In genomic region chr8:126600816-126601243, GRCm38 (mm10) we compare ENCODE assay signal across 8 mouse cellular contexts. TPM values are rescaled to one million over a fixed set of nuclear protein-coding genes. Genes with fewer than 3 reads are reported as not detected.
DNase-seq lines count a peak whose midpoint lies in the region; ATAC-seq lines count a peak whose summit lies in the region.

No protein-coding gene starts in this region.

- no peaks in the 10 kb centered on the region for H3K9me3 ChIP-seq in kidney, embryonic 14.5 days (ENCODE audit: control insufficient read depth, low read length)
- no peaks in the 10 kb centered on the region for H3K9me3 ChIP-seq in hindbrain, embryonic 12.5 days (replicated peaks)
- H3K9me3 ChIP-seq in lung, embryonic 16.5 days (ENCODE audit: control insufficient read depth, low read length): no peaks in the 10 kb centered on the region

- no peak for ATAC-seq in kidney, embryonic 14.5 days (ENCODE audit: low FRiP score, low TSS enrichment)
- 0 out of 2 replicates have a peak, but pooled peaks have one; percentile 42 for ATAC-seq in hindbrain, embryonic 12.5 days (ENCODE audit: low FRiP score)
- ATAC-seq in lung, embryonic 16.5 days (ENCODE audit: low read depth): no peak
- no peak for ATAC-seq in monocyte, adult 5-6 weeks (replicated peaks; ENCODE audit: insufficient number of reproducible peaks, low FRiP score, low TSS enrichment, poor library complexity, severe bottlenecking)

- H3K4me3 ChIP-seq in kidney, embryonic 14.5 days (ENCODE audit: low read length): no peak overlapping the region
- H3K4me3 ChIP-seq in hindbrain, embryonic 12.5 days: no peak overlapping the region
- H3K4me3 ChIP-seq in lung, embryonic 16.5 days (ENCODE audit: low read length): no peak overlapping the region

- no peak overlapping the region for H3K9ac ChIP-seq in kidney, embryonic 14.5 days (ENCODE audit: low read depth, low read length)
- no peak overlapping the region for H3K9ac ChIP-seq in hindbrain, embryonic 12.5 days
- peak overlapping the region; percentile 39 for H3K9ac ChIP-seq in lung, embryonic 16.5 days (ENCODE audit: low read length)

- H3K27ac ChIP-seq in kidney, embryonic 14.5 days (ENCODE audit: low read depth, low read length): no peak overlapping the region; the same call in 1 of the 2 replicates
- peak overlapping the region; percentile 40; the same call in 1 of the 2 replicates for H3K27ac ChIP-seq in hindbrain, embryonic 12.5 days
- peak overlapping the region; percentile 80 for H3K27ac ChIP-seq in lung, embryonic 16.5 days (ENCODE audit: low read length)

- DNase-seq in kidney, adult 11 months: peak; percentile 88
- DNase-seq in ZHBTc4 (ENCODE audit: low read depth, low spot score): peak; percentile 52
- no peak for DNase-seq in embryo, embryonic 11 days
- no peak for DNase-seq in thymus, postnatal 36 days

- H3K4me1 ChIP-seq in kidney, embryonic 14.5 days (ENCODE audit: control insufficient read depth, insufficient read depth, low read length): peaks cover 37% of the 10 kb centered on the region
- peaks cover 40% of the 10 kb centered on the region for H3K4me1 ChIP-seq in hindbrain, embryonic 12.5 days
- peaks cover 59% of the 10 kb centered on the region for H3K4me1 ChIP-seq in lung, embryonic 16.5 days (replicated peaks; ENCODE audit: control insufficient read depth, insufficient read depth, low read length)

- no peak overlapping the region for H3K4me2 ChIP-seq in kidney, embryonic 14.5 days (replicated peaks; ENCODE audit: low read depth, low read length)
- no peak overlapping the region for H3K4me2 ChIP-seq in hindbrain, embryonic 12.5 days (replicated peaks)
- no peak overlapping the region for H3K4me2 ChIP-seq in lung, embryonic 16.5 days (ENCODE audit: low read depth, low read length)

- no peaks in the 10 kb centered on the region for H3K27me3 ChIP-seq in kidney, embryonic 14.5 days (ENCODE audit: control insufficient read depth, insufficient read depth, low read length)
- H3K27me3 ChIP-seq in hindbrain, embryonic 12.5 days: no peaks in the 10 kb centered on the region
- H3K27me3 ChIP-seq in lung, embryonic 16.5 days (ENCODE audit: control insufficient read depth, insufficient read depth, low read depth, low read length): no peaks in the 10 kb centered on the region

- no peaks in the 10 kb centered on the region for H3K36me3 ChIP-seq in kidney, embryonic 14.5 days (ENCODE audit: control insufficient read depth, insufficient read depth, low read length)
- no peaks in the 10 kb centered on the region for H3K36me3 ChIP-seq in hindbrain, embryonic 12.5 days
- no peaks in the 10 kb centered on the region for H3K36me3 ChIP-seq in lung, embryonic 16.5 days (ENCODE audit: control insufficient read depth, insufficient read depth, low read length)

- 15% methylated on average over 7 of the region's 7 CpGs for WGBS in kidney, embryonic 14.5 days
- 6% methylated on average over 7 of the region's 7 CpGs for WGBS in hindbrain, embryonic 12.5 days
- 2% methylated on average over 7 of the region's 7 CpGs for WGBS in lung, embryonic 16.5 days

RNA-seq across cellular contexts. Expression of gene Irf2bp2, which starts 7.0 kb away (rescaled TPM):
- polyA plus RNA-seq in kidney, embryonic 14.5 days (2014; fragmentation: Nextera tagmentation; extraction: Ambion mirVana): 11.6 and 14.6 TPM in 2 replicates
- 8.8 and 9.6 TPM in 2 replicates for polyA plus RNA-seq in hindbrain, embryonic 12.5 days (2016; fragmentation: Nextera tagmentation; extraction: Ambion mirVana)
- polyA plus RNA-seq in lung, embryonic 16.5 days (2015; fragmentation: Nextera tagmentation; extraction: Ambion mirVana): 11.7 and 12.8 TPM in 2 replicates
- total RNA-seq in monocyte, adult 5-6 weeks (2017): 41.2 to 53.3 TPM (median 48.5 TPM) in 3 replicates

Comparison
In these comparisons a context has a peak if more than half of its experiments do, and no peak if none do; other contexts are left out.
1. DNase-seq: peak in kidney, adult 11 months (single experiment) and ZHBTc4 (single experiment); none in embryo, embryonic 11 days (single experiment) and thymus, postnatal 36 days (0 of 2).